Mouse (Mus musculus): Measurements from ENCODE around the gene Aqp9.

Aqp9 gene

GRCm38 (mm10) chr9:71062976-71063375 is 105.5 kb downstream of the Aqp9 start:
- Histone ChIP-seq H3K4me3 (replicated peaks; ENCODE audit: low read length) (no peak overlapping the region), H3K27me3 (ENCODE audit: insufficient read depth, low read length) (no peaks in the 10 kb centered on the region), H3K36me3 (ENCODE audit: insufficient read depth, low read length) (no peaks in the 10 kb centered on the region), H3K4me1 (replicated peaks; ENCODE audit: low read depth, low read length) (peaks cover 6% of the 10 kb centered on the region; the same call in 1 of the 2 replicates), H3K9me3 (ENCODE audit: low read length) (no peaks in the 10 kb centered on the region)
- TF ChIP-seq POU5F1 (IDR thresholded peaks at IDR 0.05; ENCODE audit: borderline replicate concordance, low read length) (no peak), NANOG (IDR thresholded peaks at IDR 0.05; ENCODE audit: borderline replicate concordance, low read length) (no peak), CTCF (conservative IDR thresholded peaks at IDR 0.05; ENCODE audit: low read length) (no peak)

DNA sequence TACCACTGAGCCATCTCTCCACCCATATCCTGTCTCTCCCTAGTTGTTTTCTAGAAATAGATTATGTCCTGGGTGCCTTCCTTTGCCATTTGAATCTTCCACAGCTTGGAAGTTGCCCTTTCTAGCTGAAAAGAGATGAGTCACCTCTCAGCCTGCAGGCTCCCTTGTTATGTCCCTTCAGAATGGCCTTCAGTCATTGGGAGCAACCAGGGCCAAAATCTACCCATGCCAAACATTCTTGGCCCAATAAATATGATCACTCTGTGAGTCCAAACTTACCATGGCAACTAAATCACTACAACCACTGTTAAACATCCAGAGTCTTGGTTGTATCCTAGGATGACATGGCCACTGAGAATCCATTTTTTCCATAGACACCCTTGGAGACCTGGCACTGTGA is 106.2 kb downstream of the Aqp9 start:
- H3K36me3 ChIP-seq (ENCODE audit: insufficient read depth, low read length): no peaks in the 10 kb centered on the region
- H3K27me3 ChIP-seq (ENCODE audit: insufficient read depth, low read length): no peaks in the 10 kb centered on the region
- H3K4me3 ChIP-seq (replicated peaks; ENCODE audit: low read length): no peak overlapping the region
- TF ChIP-seq CTCF (conservative IDR thresholded peaks at IDR 0.05; ENCODE audit: low read length): no peak
- TF ChIP-seq POU5F1 (IDR thresholded peaks at IDR 0.05; ENCODE audit: borderline replicate concordance, low read length): no peak
- TF ChIP-seq NANOG (IDR thresholded peaks at IDR 0.05; ENCODE audit: borderline replicate concordance, low read length): no peak
- no peaks in the 10 kb centered on the region for H3K9me3 ChIP-seq (ENCODE audit: low read length)
- peaks cover 12% of the 10 kb centered on the region; the same call in 1 of the 2 replicates for H3K4me1 ChIP-seq (replicated peaks; ENCODE audit: low read depth, low read length)
